30 mouse cellular contexts compared by ENCODE assay signal in the genomic region with DNA sequence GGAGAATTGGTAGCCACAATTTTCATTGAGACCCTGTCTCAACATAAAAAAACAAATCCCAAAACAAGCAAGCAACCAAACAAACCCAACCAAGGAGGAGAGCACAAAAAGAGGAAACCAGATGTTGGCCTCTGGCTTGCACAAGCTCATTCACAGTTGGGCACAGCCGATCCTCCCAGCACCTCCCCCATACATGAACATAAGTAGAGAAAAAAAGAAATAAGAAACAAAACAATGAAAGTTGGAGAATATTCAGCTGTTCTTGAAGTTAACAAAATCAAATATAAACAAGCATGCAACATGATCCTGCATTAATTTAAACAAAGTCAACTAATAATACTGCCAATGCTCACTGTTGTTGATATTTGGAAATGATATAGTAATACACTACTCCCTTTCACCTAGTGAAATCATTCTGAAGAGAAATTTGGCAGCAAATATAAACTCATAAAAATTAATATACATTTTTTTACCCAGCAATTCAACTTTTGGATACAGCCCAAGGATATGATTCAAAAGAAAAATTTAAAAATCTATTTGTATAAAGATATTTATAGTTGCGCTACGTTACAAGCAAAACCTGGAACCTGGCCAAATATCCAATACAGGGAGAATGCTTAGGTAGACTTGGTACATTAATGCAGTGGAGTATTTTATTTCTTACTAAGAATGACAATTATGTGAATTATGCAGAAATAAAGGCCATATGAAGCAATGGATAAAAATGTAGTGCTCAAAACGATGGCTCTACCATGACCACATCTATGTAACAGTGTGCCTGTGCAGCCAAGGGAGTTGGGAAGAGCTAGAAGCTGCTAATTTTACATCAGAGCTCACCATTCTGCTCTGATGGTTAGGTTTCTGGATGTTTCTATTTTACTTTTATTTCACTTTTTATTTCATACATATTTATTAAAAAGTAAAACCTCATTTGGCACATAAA.
DNase-seq lines count a peak whose midpoint lies in the region; ATAC-seq and TF ChIP-seq lines count a peak whose summit lies in the region.
"Had no signal": no experiment of that assay in that cellular context is flagged by ENCODE, and none has a peak within 500 bp of the region (broad histone marks: within the 10 kb centered on the region; RNA-seq: fewer than 3 reads in every experiment).

No protein-coding gene starts in this region.

- ATAC-seq in heart, embryonic 13.5 days (ENCODE audit: extremely low read depth, insufficient number of reproducible peaks, low FRiP score, low TSS enrichment): no peak
- ATAC-seq in heart, embryonic 11.5 days (replicated peaks; ENCODE audit: insufficient number of reproducible peaks, low FRiP score, low TSS enrichment): no peak
- peak; percentile 32; the same call in 1 of the 2 replicates for ATAC-seq in limb, embryonic 13.5 days (ENCODE audit: low FRiP score, low read depth)
- ATAC-seq in stomach, embryonic 14.5 days (ENCODE audit: insufficient number of reproducible peaks, insufficient read depth, low FRiP score, low read depth): no peak
- ATAC-seq in stomach, postnatal 0 days (ENCODE audit: low FRiP score, low TSS enrichment): no peak
- ATAC-seq in hindbrain, embryonic 12.5 days (ENCODE audit: low FRiP score): no peak
- ATAC-seq: midbrain, embryonic 15.5 days; Patski had no signal

- H3K9me3 ChIP-seq in heart, embryonic 13.5 days: peaks cover 3% of the 10 kb centered on the region; the same call in 1 of the 2 replicates
- no peaks in the 10 kb centered on the region; the same call in 1 of the 2 replicates for H3K9me3 ChIP-seq in heart, embryonic 11.5 days (replicated peaks; ENCODE audit: control insufficient read depth, low read length)
- H3K9me3 ChIP-seq in limb, embryonic 13.5 days: no peaks in the 10 kb centered on the region
- peaks cover 2% of the 10 kb centered on the region; the same call in 1 of the 2 replicates for H3K9me3 ChIP-seq in limb, embryonic 10.5 days (replicated peaks)
- no peaks in the 10 kb centered on the region for H3K9me3 ChIP-seq in stomach, embryonic 14.5 days (ENCODE audit: control insufficient read depth, low read depth, low read length)
- H3K9me3 ChIP-seq in stomach, postnatal 0 days (ENCODE audit: control insufficient read depth, low read length): no peaks in the 10 kb centered on the region
- no peaks in the 10 kb centered on the region for H3K9me3 ChIP-seq in hindbrain, embryonic 12.5 days (replicated peaks)
- H3K9me3 ChIP-seq: G1E; hindbrain, embryonic 15.5 days; limb, embryonic 15.5 days; midbrain, embryonic 15.5 days had no signal

- DNase-seq in limb, embryonic 10.5 days (ENCODE audit: low spot score): no peak
- DNase-seq in stomach, postnatal 0 days (ENCODE audit: low spot score): no peak
- DNase-seq: adrenal gland, postnatal 36 days; B cell, adult 2 months; cerebellum, adult 2 months; cerebellum, postnatal 36 days; embryo, embryonic 11 days; gastrocnemius, adult 2 months; heart, postnatal 4 days; kidney, adult 11 months; kidney, postnatal 25 days; retina, postnatal 1 day; right cerebral cortex, postnatal 25 days; spleen, adult 18-20 months; thymus, adult 18-20 months; thymus, postnatal 36 days had no signal

- TF ChIP-seq EP300 in stomach, postnatal 0 days (optimal IDR thresholded peaks at IDR 0.05): no peak

- peak overlapping the region; percentile 49; the same call in 1 of the 2 replicates for H3K27ac ChIP-seq in heart, embryonic 13.5 days (replicated peaks)
- no peak overlapping the region for H3K27ac ChIP-seq in heart, embryonic 11.5 days (ENCODE audit: low read depth, low read length)
- peak overlapping the region; percentile 44; the same call in 1 of the 2 replicates for H3K27ac ChIP-seq in limb, embryonic 13.5 days
- no peak overlapping the region for H3K27ac ChIP-seq in limb, embryonic 10.5 days
- peak overlapping the region; percentile 68; the same call in 1 of the 2 replicates for H3K27ac ChIP-seq in stomach, embryonic 14.5 days (ENCODE audit: low read length)
- no peak overlapping the region for H3K27ac ChIP-seq in stomach, postnatal 0 days (replicated peaks)
- no peak overlapping the region for H3K27ac ChIP-seq in hindbrain, embryonic 12.5 days
- H3K27ac ChIP-seq: gastrocnemius, adult 2 months; hindbrain, embryonic 15.5 days; limb, embryonic 15.5 days; liver, embryonic 14.5 days; midbrain, embryonic 15.5 days; neural tube, embryonic 13.5 days had no signal

- no peak overlapping the region for H3K9ac ChIP-seq in heart, embryonic 13.5 days
- H3K9ac ChIP-seq in heart, embryonic 11.5 days (ENCODE audit: low read depth, low read length): no peak overlapping the region
- no peak overlapping the region for H3K9ac ChIP-seq in limb, embryonic 13.5 days
- H3K9ac ChIP-seq in stomach, embryonic 14.5 days (replicated peaks; ENCODE audit: low read depth, low read length): no peak overlapping the region
- H3K9ac ChIP-seq in stomach, postnatal 0 days (ENCODE audit: low read length): no peak overlapping the region
- no peak overlapping the region for H3K9ac ChIP-seq in hindbrain, embryonic 12.5 days
- H3K9ac ChIP-seq: hindbrain, embryonic 15.5 days; limb, embryonic 15.5 days; liver, embryonic 14.5 days; midbrain, embryonic 15.5 days; neural tube, embryonic 13.5 days had no signal

- H3K4me3 ChIP-seq in heart, embryonic 13.5 days: no peak overlapping the region
- H3K4me3 ChIP-seq in heart, embryonic 11.5 days (ENCODE audit: low read depth, low read length): no peak overlapping the region
- no peak overlapping the region for H3K4me3 ChIP-seq in limb, embryonic 13.5 days
- no peak overlapping the region for H3K4me3 ChIP-seq in limb, embryonic 10.5 days
- no peak overlapping the region for H3K4me3 ChIP-seq in stomach, embryonic 14.5 days (ENCODE audit: low read depth, low read length)
- no peak overlapping the region for H3K4me3 ChIP-seq in stomach, postnatal 0 days (ENCODE audit: low read depth, low read length)
- H3K4me3 ChIP-seq in hindbrain, embryonic 12.5 days: no peak overlapping the region
- H3K4me3 ChIP-seq: gastrocnemius, adult 2 months; hindbrain, embryonic 15.5 days; limb, embryonic 15.5 days; midbrain, embryonic 15.5 days; myocyte; neural tube, embryonic 13.5 days had no signal

- no peaks in the 10 kb centered on the region; the same call in 1 of the 2 replicates for H3K4me1 ChIP-seq in heart, embryonic 13.5 days
- no peaks in the 10 kb centered on the region for H3K4me1 ChIP-seq in heart, embryonic 11.5 days (ENCODE audit: control insufficient read depth, insufficient read depth, low read length)
- H3K4me1 ChIP-seq in limb, embryonic 13.5 days: peaks cover 7% of the 10 kb centered on the region
- H3K4me1 ChIP-seq in limb, embryonic 10.5 days: no peaks in the 10 kb centered on the region
- H3K4me1 ChIP-seq in stomach, embryonic 14.5 days (ENCODE audit: control insufficient read depth, insufficient read depth, low read length): peaks cover 5% of the 10 kb centered on the region; the same call in 1 of the 2 replicates
- H3K4me1 ChIP-seq in stomach, postnatal 0 days (replicated peaks; ENCODE audit: control insufficient read depth, insufficient read depth): no peaks in the 10 kb centered on the region
- H3K4me1 ChIP-seq in hindbrain, embryonic 12.5 days: no peaks in the 10 kb centered on the region
- H3K4me1 ChIP-seq: hindbrain, embryonic 15.5 days; midbrain, embryonic 15.5 days; neural tube, embryonic 13.5 days had no signal

- no peaks in the 10 kb centered on the region for H3K27me3 ChIP-seq in heart, embryonic 13.5 days (replicated peaks)
- H3K27me3 ChIP-seq in heart, embryonic 11.5 days (ENCODE audit: control insufficient read depth, insufficient read depth, low read length): no peaks in the 10 kb centered on the region
- no peaks in the 10 kb centered on the region for H3K27me3 ChIP-seq in limb, embryonic 13.5 days
- no peaks in the 10 kb centered on the region for H3K27me3 ChIP-seq in limb, embryonic 10.5 days (ENCODE audit: low read depth, poor library complexity, severe bottlenecking)
- H3K27me3 ChIP-seq in stomach, embryonic 14.5 days (ENCODE audit: control insufficient read depth, insufficient read depth, low read length): no peaks in the 10 kb centered on the region
- no peaks in the 10 kb centered on the region for H3K27me3 ChIP-seq in stomach, postnatal 0 days (ENCODE audit: control insufficient read depth, insufficient read depth, low read length)
- H3K27me3 ChIP-seq in hindbrain, embryonic 12.5 days: no peaks in the 10 kb centered on the region
- H3K27me3 ChIP-seq: CH12.LX; hindbrain, embryonic 15.5 days; limb, embryonic 15.5 days; midbrain, embryonic 15.5 days had no signal

- TF ChIP-seq CTCF in stomach, postnatal 0 days (IDR thresholded peaks at IDR 0.05; ENCODE audit: low read depth): no peak

- WGBS in heart, embryonic 13.5 days: 56% methylated on average over 4 of the region's 4 CpGs
- WGBS in heart, embryonic 11.5 days (ENCODE audit: insufficient replicate concordance): 69% methylated on average over 4 of the region's 4 CpGs
- WGBS in limb, embryonic 13.5 days: 43% methylated on average over 4 of the region's 4 CpGs
- 90% methylated on average over 4 of the region's 4 CpGs for WGBS in limb, embryonic 10.5 days
- 22% methylated on average over 4 of the region's 4 CpGs for WGBS in stomach, embryonic 14.5 days
- 26% methylated on average over 4 of the region's 4 CpGs for WGBS in stomach, postnatal 0 days
- WGBS in hindbrain, embryonic 12.5 days: 86% methylated on average over 4 of the region's 4 CpGs

- H3K36me3 ChIP-seq in heart, embryonic 13.5 days: no peaks in the 10 kb centered on the region
- no peaks in the 10 kb centered on the region for H3K36me3 ChIP-seq in heart, embryonic 11.5 days (ENCODE audit: control insufficient read depth, insufficient read depth, low read length)
- no peaks in the 10 kb centered on the region for H3K36me3 ChIP-seq in limb, embryonic 13.5 days
- no peaks in the 10 kb centered on the region for H3K36me3 ChIP-seq in limb, embryonic 10.5 days
- H3K36me3 ChIP-seq in stomach, embryonic 14.5 days (ENCODE audit: control insufficient read depth, insufficient read depth, low read length): no peaks in the 10 kb centered on the region
- H3K36me3 ChIP-seq in stomach, postnatal 0 days (ENCODE audit: control insufficient read depth, insufficient read depth, low read length): no peaks in the 10 kb centered on the region
- no peaks in the 10 kb centered on the region for H3K36me3 ChIP-seq in hindbrain, embryonic 12.5 days
- H3K36me3 ChIP-seq: G1E; hindbrain, embryonic 15.5 days; limb, embryonic 15.5 days; midbrain, embryonic 15.5 days; neural tube, embryonic 13.5 days had no signal

- H3K4me2 ChIP-seq in heart, embryonic 13.5 days: no peak overlapping the region
- H3K4me2 ChIP-seq in heart, embryonic 11.5 days: no peak overlapping the region
- no peak overlapping the region for H3K4me2 ChIP-seq in limb, embryonic 13.5 days (replicated peaks)
- H3K4me2 ChIP-seq in stomach, embryonic 14.5 days (replicated peaks; ENCODE audit: low read depth, low read length): no peak overlapping the region
- H3K4me2 ChIP-seq in stomach, postnatal 0 days (replicated peaks; ENCODE audit: low read depth): no peak overlapping the region
- no peak overlapping the region for H3K4me2 ChIP-seq in hindbrain, embryonic 12.5 days (replicated peaks)
- H3K4me2 ChIP-seq: hindbrain, embryonic 15.5 days; limb, embryonic 15.5 days; midbrain, embryonic 15.5 days; neural tube, embryonic 13.5 days had no signal

Comparison
In these comparisons a context has a peak if more than half of its experiments do, and no peak if none do; other contexts are left out.
1. H3K27ac ChIP-seq: peak in heart, embryonic 13.5 days (single experiment), limb, embryonic 13.5 days (single experiment) and stomach, embryonic 14.5 days (single experiment); none in heart, embryonic 11.5 days (single experiment), limb, embryonic 10.5 days (single experiment), stomach, postnatal 0 days (single experiment) and hindbrain, embryonic 12.5 days (single experiment).